Mouse (Mus musculus) heart, adult 2 months (tissue): ENCODE data around the gene Epb41l4b. TPM values are rescaled to one million over a fixed set of nuclear protein-coding genes. Genes with fewer than 3 reads are reported as not detected.

Experiments used
- DNase-seq, 2 experiments: peaks; one replicate each; pipeline ENCODE4 v3.0.0; 2021
- H3K27ac ChIP-seq: fragments of 200-600 bp; 2 replicates; pipeline ENCODE4 v1.8.1; 2022
- H3K27me3 ChIP-seq: fragments of 200-500 bp; 2 replicates; pipeline ENCODE4 v1.6.1; 2012; ENCODE audit warnings: mild to moderate bottlenecking, low read length, inconsistent platforms, mixed read lengths; ENCODE audit not compliant: control insufficient read depth, insufficient read depth
- H3K36me3 ChIP-seq: fragments of 200-500 bp; 2 replicates; pipeline ENCODE4 v1.6.1; 2012; ENCODE audit warnings: low read length, inconsistent platforms; ENCODE audit not compliant: control insufficient read depth, insufficient read depth
- H3K4me1 ChIP-seq: fragments of 200-500 bp; 2 replicates; pipeline ENCODE4 v1.6.1; 2011; ENCODE audit warnings: low read length; ENCODE audit not compliant: control insufficient read depth, insufficient read depth
- H3K4me3 ChIP-seq: fragments of 200-600 bp; 2 replicates; pipeline ENCODE4 v1.8.1; 2022
- H3K79me2 ChIP-seq: fragments of 200-500 bp; replicated peaks from 2 replicates; pipeline ENCODE4 v1.6.1; 2012; ENCODE audit warnings: mild to moderate bottlenecking, inconsistent platforms, low read length, moderate library complexity, mixed read lengths; ENCODE audit not compliant: control insufficient read depth, insufficient read depth
- H3K9ac ChIP-seq: fragments of 200-500 bp; 2 replicates; pipeline ENCODE4 v1.6.1; 2012; ENCODE audit warnings: low read depth, mild to moderate bottlenecking, control low read depth, inconsistent platforms, low read length, mixed read lengths
- CTCF ChIP-seq: fragments of 200-600 bp; IDR thresholded peaks from 2 replicates; pipeline ENCODE4 v1.8.1; 2022; ENCODE audit warnings: antibody characterized with exemption, mild to moderate bottlenecking, moderate library complexity
- EP300 ChIP-seq: fragments of 200-500 bp; IDR thresholded peaks from 2 replicates; pipeline ENCODE4 v1.6.1; 2011; ENCODE audit warnings: low read depth, low read length, control low read depth; ENCODE audit not compliant: insufficient read depth
- POLR2A ChIP-seq: fragments of 200-500 bp; IDR thresholded peaks from 2 replicates; pipeline ENCODE4 v1.6.1; 2011; ENCODE audit warnings: mild to moderate bottlenecking, low read depth, low read length, control low read depth; ENCODE audit not compliant: insufficient read depth
- WGBS: fragments of 180-500 bp; shearing (Covaris S2); methylation state at CpG from one replicate; pipeline ENCODE4 v1.1.7; 2018; 5-methylcytosine and 5-hydroxymethylcytosine counted together
- intact Hi-C: fragments of 180-260 bp; cut with DNase I; formaldehyde crosslinking; loops from one replicate; pipeline ENCODE4 v1.15.1; 2025
- polyA plus RNA-seq: library from polyadenylated mRNA; depleted of rRNA; stranded (reverse); fragments of >200 nt; gene quantifications from 2 replicates; pipeline ENCODE4 v1.2.3, GENCODE M21; 2012
- total RNA-seq, 2 experiments: library from RNA; stranded (reverse); gene quantifications; 2 replicates each; pipeline ENCODE4 v1.2.3; 2021

Epb41l4b gene
- total and polyA plus RNA-seq, 3 experiments, result 1.9 to 3.0 (median 2.6) TPM

DNA sequence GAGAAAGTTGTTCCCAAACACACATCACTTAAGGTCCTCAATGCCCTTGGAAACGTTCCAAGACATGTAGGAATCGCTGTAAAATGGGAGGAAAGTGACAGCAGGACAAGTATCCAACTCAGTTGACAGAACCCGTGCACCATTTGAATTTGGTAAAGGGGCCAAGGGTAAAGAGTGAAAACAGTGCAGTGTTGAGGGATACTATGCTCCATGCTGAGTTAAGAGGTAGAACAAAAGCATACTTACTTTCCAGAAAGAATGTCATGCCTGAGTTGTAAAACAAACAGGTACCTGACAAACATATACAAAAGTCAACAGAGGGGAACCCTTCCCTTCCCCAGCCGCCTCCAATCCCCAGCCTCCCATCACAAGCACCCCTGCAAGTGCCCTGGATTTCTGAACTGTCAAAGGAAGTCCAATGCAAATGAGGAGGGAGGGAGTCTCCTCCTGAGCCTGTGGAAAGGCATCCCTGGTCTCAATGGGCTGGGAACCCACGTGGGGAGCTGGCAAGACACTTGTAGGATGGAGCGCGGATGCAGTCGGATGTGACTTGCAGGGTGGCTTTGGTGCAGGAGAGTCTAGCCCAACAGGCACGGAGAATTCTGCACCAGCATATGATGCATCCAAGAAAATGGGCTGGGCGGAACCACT lies 57.4 kb downstream of the Epb41l4b start:
- WGBS, result 69% methylated on average over 10 of the region's 10 CpGs
- no peaks in the 10 kb centered on the region for H3K27me3 ChIP-seq
- H3K9ac ChIP-seq, result no peak overlapping the region
- intact Hi-C loops, result no loop called here
- no peak overlapping the region for H3K4me3 ChIP-seq
- no peak for DNase-seq
- no peaks in the 10 kb centered on the region for H3K4me1 ChIP-seq
- no peaks in the 10 kb centered on the region for H3K36me3 ChIP-seq
- H3K79me2 ChIP-seq, result no peaks in the 10 kb centered on the region
- TF ChIP-seq EP300, result no peak
- no peak for TF ChIP-seq CTCF
- TF ChIP-seq POLR2A, result no peak
- H3K27ac ChIP-seq, result no peak overlapping the region

DNA sequence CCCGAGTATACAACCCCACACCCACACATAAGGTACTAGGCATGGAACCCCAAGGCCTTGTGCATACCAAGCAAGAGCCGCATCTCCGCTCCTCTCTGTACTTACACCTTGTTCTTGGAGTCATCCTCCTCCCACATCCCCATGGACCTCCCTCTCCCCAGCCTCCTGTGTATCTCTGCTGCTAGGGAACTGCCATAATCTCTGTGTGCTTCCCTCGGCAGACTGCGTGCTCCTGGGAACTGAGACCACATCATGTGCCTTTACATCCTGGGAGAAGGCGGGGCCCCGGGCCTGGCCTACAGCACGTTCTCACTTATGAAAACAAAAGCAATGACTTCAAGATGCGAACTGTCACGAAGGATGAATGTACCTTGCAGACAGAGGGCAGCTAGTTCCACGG lies 59.6 kb downstream of the Epb41l4b start:
- H3K36me3 ChIP-seq, result no peaks in the 10 kb centered on the region
- TF ChIP-seq CTCF, result no peak
- TF ChIP-seq POLR2A, result no peak
- TF ChIP-seq EP300, result no peak
- no peak overlapping the region for H3K9ac ChIP-seq
- no peak overlapping the region for H3K27ac ChIP-seq
- no peak overlapping the region for H3K4me3 ChIP-seq
- no peaks in the 10 kb centered on the region for H3K27me3 ChIP-seq
- H3K79me2 ChIP-seq, result no peaks in the 10 kb centered on the region
- no peak for DNase-seq
- no peaks in the 10 kb centered on the region for H3K4me1 ChIP-seq
- intact Hi-C loops, result no loop called here
- 64% methylated on average over 11 of the region's 11 CpGs for WGBS

DNA sequence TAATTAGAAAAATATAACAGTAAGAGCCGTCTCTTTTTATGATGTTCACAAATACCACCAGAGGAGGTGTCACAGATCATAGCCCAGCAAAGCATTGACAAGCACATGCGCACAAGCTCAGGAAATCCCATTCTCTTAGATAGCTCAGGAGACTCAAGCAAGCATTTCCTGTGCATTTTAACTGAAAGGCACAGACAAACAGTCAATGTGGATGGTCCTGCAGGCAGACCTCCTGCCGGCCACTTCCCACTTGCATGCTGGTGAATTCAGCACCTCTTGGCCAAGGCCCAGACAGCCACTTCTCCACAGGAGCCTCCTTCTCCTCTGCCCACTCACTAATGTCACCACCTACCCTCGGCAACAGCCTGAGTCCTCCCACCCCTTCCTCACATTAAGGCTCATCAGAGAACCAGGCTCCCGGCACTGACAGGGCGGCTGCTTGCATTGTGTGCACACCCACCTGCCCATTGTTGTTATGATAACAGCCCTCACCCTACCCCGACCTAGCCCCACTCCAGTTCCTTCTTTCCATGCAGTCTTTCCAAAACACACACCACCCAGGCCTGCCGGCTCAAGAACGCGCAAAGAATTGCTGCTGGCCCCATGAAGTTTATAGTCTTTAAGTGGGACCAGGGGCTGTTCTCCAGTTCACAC lies 60.3 kb downstream of the Epb41l4b start:
- intact Hi-C loops, result no loop called here
- Histone ChIP-seq H3K4me3 (no peak overlapping the region), H3K27ac (no peak overlapping the region), H3K4me1 (no peaks in the 10 kb centered on the region), H3K9ac (no peak overlapping the region), H3K27me3 (no peaks in the 10 kb centered on the region), H3K36me3 (no peaks in the 10 kb centered on the region), H3K79me2 (no peaks in the 10 kb centered on the region)
- TF ChIP-seq EP300 (no peak), POLR2A (no peak), CTCF (no peak)
- no peak for DNase-seq
- WGBS, result 42% methylated on average over 10 of the region's 10 CpGs

GRCm38 (mm10) chr4:57081463-57081862 lies 61.8 kb downstream of the Epb41l4b start:
- TF ChIP-seq POLR2A (no peak), CTCF (no peak), EP300 (no peak)
- WGBS, result 80% methylated on average over 7 of the region's 7 CpGs
- Histone ChIP-seq H3K9ac (no peak overlapping the region), H3K27ac (no peak overlapping the region), H3K79me2 (no peaks in the 10 kb centered on the region), H3K4me3 (no peak overlapping the region), H3K36me3 (no peaks in the 10 kb centered on the region), H3K4me1 (no peaks in the 10 kb centered on the region), H3K27me3 (no peaks in the 10 kb centered on the region)
- no peak for DNase-seq
- intact Hi-C loops, result no loop called here

GRCm38 (mm10) chr4:57073843-57074242 lies 69.4 kb downstream of the Epb41l4b start:
- intact Hi-C loops, result no loop called here
- no peaks in the 10 kb centered on the region for H3K4me1 ChIP-seq
- H3K4me3 ChIP-seq, result no peak overlapping the region
- TF ChIP-seq CTCF (no peak), POLR2A (no peak), EP300 (no peak)
- no peak for DNase-seq
- no peak overlapping the region for H3K9ac ChIP-seq
- no peaks in the 10 kb centered on the region for H3K36me3 ChIP-seq
- no peak overlapping the region for H3K27ac ChIP-seq
- 75% methylated on average over 7 of the region's 7 CpGs for WGBS
- no peaks in the 10 kb centered on the region for H3K79me2 ChIP-seq
- H3K27me3 ChIP-seq, result no peaks in the 10 kb centered on the region

GRCm38 (mm10) chr4:57073174-57073573 lies 70.1 kb downstream of the Epb41l4b start:
- DNase-seq, result no peak
- no peaks in the 10 kb centered on the region for H3K4me1 ChIP-seq
- WGBS, result 89% methylated on average over 14 of the region's 14 CpGs
- no peaks in the 10 kb centered on the region for H3K27me3 ChIP-seq
- no peak overlapping the region for H3K4me3 ChIP-seq
- H3K36me3 ChIP-seq, result no peaks in the 10 kb centered on the region
- no peak for TF ChIP-seq EP300
- TF ChIP-seq POLR2A, result no peak
- no peak for TF ChIP-seq CTCF
- H3K79me2 ChIP-seq, result no peaks in the 10 kb centered on the region
- intact Hi-C loops, result no loop called here
- H3K9ac ChIP-seq, result no peak overlapping the region
- no peak overlapping the region for H3K27ac ChIP-seq
